Mouse (Mus musculus): ENCODE measurements at regions not wholly inside any gene's neighbourhood (a gene's known extent, or its start where the extent isn't known, plus 50 kb on each side); places are given as distances from the start of the nearest gene placed in this dataset.

GRCm38 (mm10) chr14:105647166-105647565 is 249.5 kb downstream of the Spry2 start:
- TF ChIP-seq POLR2A (IDR thresholded peaks at IDR 0.05; ENCODE audit: low read depth, low read length) (no peak), CTCF (IDR thresholded peaks at IDR 0.05; ENCODE audit: borderline replicate concordance, insufficient read depth, low read length) (no peak)

Measured in embryonic fibroblast, embryonic 13.5 days (primary cell).